Mouse (Mus musculus) midbrain, postnatal 0 days (tissue): ENCODE measurements around the gene Cgn. TPM values are rescaled to one million over a fixed set of nuclear protein-coding genes. Genes with fewer than 3 reads are reported as not detected.

Source experiments
- ATAC-seq: fragments of 200-750 bp; cut with Nextera tagmentation; 2 replicates; pipeline ENCODE4 v1.8.0; 2017; ENCODE audit warnings: moderate number of reproducible peaks, mild to moderate bottlenecking, moderate TSS enrichment, moderate library complexity; ENCODE audit not compliant: low FRiP score
- DNase-seq: peaks from one replicate; pipeline ENCODE4 v3.0.0-alpha.2; 2015; ENCODE audit warnings: low spot score
- H3K27ac ChIP-seq: fragments of 300-500 bp; sonication (generic); 2 replicates; pipeline ENCODE4 v1.5.1; 2014; ENCODE audit warnings: low read depth, mild to moderate bottlenecking, low read length, mixed read lengths
- H3K27me3 ChIP-seq: fragments of 300-500 bp; sonication (generic); 2 replicates; pipeline ENCODE4 v1.6.1; 2014; ENCODE audit warnings: low read length, control low read depth, mixed read lengths; ENCODE audit not compliant: insufficient read depth
- H3K36me3 ChIP-seq: fragments of 300-500 bp; sonication (generic); 2 replicates; pipeline ENCODE4 v1.6.1; 2014; ENCODE audit warnings: low read length, control low read depth, mixed read lengths; ENCODE audit not compliant: insufficient read depth
- H3K4me1 ChIP-seq: fragments of 300-500 bp; sonication (generic); 2 replicates; pipeline ENCODE4 v1.6.1; 2014; ENCODE audit warnings: mild to moderate bottlenecking, control low read depth, antibody characterized with exemption, low read length, mixed read lengths; ENCODE audit not compliant: insufficient read depth
- H3K4me2 ChIP-seq: fragments of 300-500 bp; sonication (generic); 2 replicates; pipeline ENCODE4 v1.6.1; 2014; ENCODE audit warnings: low read depth, mild to moderate bottlenecking, low read length, mixed read lengths; ENCODE audit not compliant: poor library complexity, severe bottlenecking
- H3K4me3 ChIP-seq: fragments of 300-500 bp; sonication (generic); 2 replicates; pipeline ENCODE4 v1.5.1; 2014; ENCODE audit warnings: low read depth, mild to moderate bottlenecking, low read length, moderate library complexity
- H3K9ac ChIP-seq: fragments of 300-500 bp; sonication (generic); replicated peaks from 2 replicates; pipeline ENCODE4 v1.6.1; 2014; ENCODE audit warnings: mild to moderate bottlenecking, low read length, moderate library complexity, mixed read lengths; ENCODE audit not compliant: poor library complexity, severe bottlenecking
- H3K9me3 ChIP-seq: fragments of 300-500 bp; sonication (generic); 2 replicates; pipeline ENCODE4 v1.6.1; 2016; ENCODE audit warnings: low read length, control low read depth
- CTCF ChIP-seq: IDR thresholded peaks from 2 replicates; pipeline ENCODE4 v1.5.1; 2016; ENCODE audit warnings: antibody characterized with exemption, mild to moderate bottlenecking
- WGBS: fragments of 180-500 bp; shearing (Covaris S2); extraction: QIAGEN DNeasy Blood & Tissue Kit; methylation state at CpG from one replicate; pipeline ENCODE4 v1.1.7; 2014; 5-methylcytosine and 5-hydroxymethylcytosine counted together
- polyA plus RNA-seq: library from polyadenylated mRNA; unstranded; fragments of >200 nt; fragmentation: Nextera tagmentation; extraction: Ambion mirVana; gene quantifications from 2 replicates; pipeline ENCODE4 v1.2.1, GENCODE M21; 2015
- total RNA-seq: library from RNA; depleted of rRNA; stranded (reverse); fragments of >200 nt; gene quantifications from 2 replicates; pipeline ENCODE4 v1.2.3, GENCODE M21; 2014

Gene Cgn
- total and polyA plus RNA-seq, 2 experiments from 2014 or later: 12.4 to 13.6 TPM

- Histone ChIP-seq H3K4me3 (no peak overlapping the region), H3K4me2 (no peak overlapping the region), H3K4me1 (no peaks in the 10 kb centered on the region), H3K36me3 (no peaks in the 10 kb centered on the region), H3K9me3 (no peaks in the 10 kb centered on the region), H3K27me3 (no peaks in the 10 kb centered on the region), H3K27ac (no peak overlapping the region), H3K9ac (no peak overlapping the region)
- no peak for ATAC-seq
- DNase-seq: no peak
- TF ChIP-seq CTCF: no peak
- 81% methylated on average over 4 of the region's 4 CpGs for WGBS
Measured at GRCm38 (mm10) chr3:94814063-94814462, 27.8 kb upstream of the Cgn start.

DNA sequence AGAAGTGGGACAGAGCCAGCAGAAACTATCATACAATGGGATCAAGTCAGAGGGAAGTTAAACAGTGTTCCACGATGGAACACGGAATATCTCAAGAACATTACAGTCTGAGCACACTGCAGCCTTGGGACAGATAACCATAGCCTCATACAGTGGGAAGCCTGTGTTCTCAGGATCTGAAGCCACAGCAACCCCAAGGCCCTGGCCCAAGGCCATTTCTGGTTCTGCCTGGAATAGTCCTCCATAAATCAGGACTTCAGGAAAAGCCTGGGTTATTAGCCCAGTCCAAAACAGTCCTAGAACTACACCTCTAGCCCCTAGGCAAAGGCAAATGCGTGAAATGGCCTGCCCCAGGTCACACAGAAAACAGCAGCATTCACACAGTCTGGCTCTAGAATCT is 27.4 kb upstream of the Cgn start:
- no peaks in the 10 kb centered on the region for H3K9me3 ChIP-seq
- DNase-seq (no peak), ATAC-seq (no peak)
- H3K4me3 ChIP-seq: no peak overlapping the region
- no peaks in the 10 kb centered on the region for H3K4me1 ChIP-seq
- H3K36me3 ChIP-seq: no peaks in the 10 kb centered on the region
- no peak overlapping the region for H3K9ac ChIP-seq
- no peaks in the 10 kb centered on the region for H3K27me3 ChIP-seq
- TF ChIP-seq CTCF: no peak
- H3K4me2 ChIP-seq: no peak overlapping the region
- no peak overlapping the region for H3K27ac ChIP-seq
- WGBS: 94% methylated on average over 3 of the region's 3 CpGs

GRCm38 (mm10) chr3:94811628-94812027 is 25.3 kb upstream of the Cgn start:
- H3K9me3 ChIP-seq: no peaks in the 10 kb centered on the region
- H3K4me3 ChIP-seq: no peak overlapping the region
- no peaks in the 10 kb centered on the region for H3K4me1 ChIP-seq
- ATAC-seq (peak; percentile 54; the same call in 1 of the 2 replicates), DNase-seq (peak; percentile 43)
- WGBS: 22% methylated on average over 4 of the region's 4 CpGs
- H3K9ac ChIP-seq: no peak overlapping the region
- no peaks in the 10 kb centered on the region for H3K36me3 ChIP-seq
- H3K27ac ChIP-seq: no peak overlapping the region
- TF ChIP-seq CTCF: peak; percentile 71
- no peaks in the 10 kb centered on the region for H3K27me3 ChIP-seq
- H3K4me2 ChIP-seq: no peak overlapping the region

- 87% methylated on average over 1 of the region's 1 CpGs for WGBS
- no peaks in the 10 kb centered on the region for H3K36me3 ChIP-seq
- no peak overlapping the region for H3K9ac ChIP-seq
- H3K4me3 ChIP-seq: no peak overlapping the region
- no peak overlapping the region for H3K4me2 ChIP-seq
- no peak overlapping the region for H3K27ac ChIP-seq
- H3K9me3 ChIP-seq: no peaks in the 10 kb centered on the region
- peak; percentile 62 for TF ChIP-seq CTCF
- H3K4me1 ChIP-seq: no peaks in the 10 kb centered on the region
- ATAC-seq: no peak
- no peak for DNase-seq
- H3K27me3 ChIP-seq: no peaks in the 10 kb centered on the region
Measured at GRCm38 (mm10) chr3:94808296-94808695, 22.0 kb upstream of the Cgn start.

- Histone ChIP-seq H3K4me1 (no peaks in the 10 kb centered on the region), H3K9me3 (no peaks in the 10 kb centered on the region), H3K9ac (no peak overlapping the region), H3K27ac (no peak overlapping the region), H3K36me3 (no peaks in the 10 kb centered on the region), H3K4me2 (no peak overlapping the region), H3K27me3 (no peaks in the 10 kb centered on the region), H3K4me3 (no peak overlapping the region)
- WGBS: 89% methylated on average over 4 of the region's 4 CpGs
- no peak for TF ChIP-seq CTCF
- DNase-seq (no peak), ATAC-seq (no peak)
Measured at GRCm38 (mm10) chr3:94804976-94805375, 18.7 kb upstream of the Cgn start.

DNA sequence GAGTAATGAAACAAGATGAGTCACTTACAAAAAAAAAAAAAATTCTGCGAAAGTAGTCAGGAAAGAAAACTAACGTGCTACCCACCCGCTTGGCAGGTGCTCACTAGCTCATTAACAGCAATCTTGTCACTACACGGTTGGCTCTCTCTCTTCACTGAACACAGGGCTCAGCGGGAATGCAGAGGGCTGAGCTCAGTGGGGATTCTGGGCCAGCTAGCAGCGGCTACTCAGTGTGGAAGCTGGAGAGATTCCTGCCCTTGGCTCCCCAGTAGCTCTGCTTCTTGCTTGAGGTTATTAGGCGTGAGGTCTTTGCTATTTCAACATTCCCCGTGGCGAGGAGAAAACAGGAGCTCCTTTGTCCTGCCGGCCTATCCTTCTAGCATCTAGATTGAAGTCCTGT is 17.9 kb upstream of the Cgn start:
- peak; percentile 38 for DNase-seq
- Histone ChIP-seq H3K9me3 (no peaks in the 10 kb centered on the region), H3K4me3 (no peak overlapping the region), H3K9ac (no peak overlapping the region), H3K4me1 (no peaks in the 10 kb centered on the region), H3K27me3 (no peaks in the 10 kb centered on the region), H3K4me2 (peak overlapping the region; percentile 22; the same call in 1 of the 2 replicates), H3K27ac (no peak overlapping the region), H3K36me3 (no peaks in the 10 kb centered on the region)
- WGBS: 5% methylated on average over 10 of the region's 10 CpGs
- ATAC-seq: no peak
- no peak for TF ChIP-seq CTCF
